Mouse (Mus musculus) heart, embryonic 10.5 days (tissue): ENCODE measurements at regions not wholly inside any gene's neighbourhood (a gene's known extent, or its start where the extent isn't known, plus 50 kb on each side); places are given as distances from the start of the nearest gene placed in this dataset.
"Not testable (repeated sequence)": the region's sequence is repeated elsewhere in the genome, so short reads cannot be mapped to it uniquely, and the experiment has no call there.

Experiments used
- DNase-seq: peaks from one replicate; pipeline ENCODE4 v3.0.0-alpha.2; 2017; ENCODE audit warnings: low spot score
- H3K27ac ChIP-seq: fragments of 300-500 bp; sonication (generic); 2 replicates; pipeline ENCODE4 v1.5.1; 2016; ENCODE audit warnings: mild to moderate bottlenecking
- H3K27me3 ChIP-seq: fragments of 300-500 bp; sonication (generic); 2 replicates; pipeline ENCODE4 v1.6.1; 2016; ENCODE audit warnings: mild to moderate bottlenecking; ENCODE audit not compliant: poor library complexity, insufficient read depth, severe bottlenecking
- H3K36me3 ChIP-seq: fragments of 300-500 bp; sonication (generic); 2 replicates; pipeline ENCODE4 v1.6.1; 2016; ENCODE audit warnings: mild to moderate bottlenecking, moderate library complexity
- H3K4me1 ChIP-seq: fragments of 300-500 bp; sonication (generic); 2 replicates; pipeline ENCODE4 v1.6.1; 2016; ENCODE audit warnings: mild to moderate bottlenecking
- H3K4me3 ChIP-seq: fragments of 300-500 bp; sonication (generic); 2 replicates; pipeline ENCODE4 v1.5.1; 2016; ENCODE audit warnings: mild to moderate bottlenecking, moderate library complexity
- H3K9me3 ChIP-seq: fragments of 300-500 bp; sonication (generic); 2 replicates; pipeline ENCODE4 v1.6.1; 2016; ENCODE audit warnings: mild to moderate bottlenecking, moderate library complexity
- WGBS: fragments of 180-500 bp; shearing (Covaris S2); methylation state at CpG from one replicate; pipeline ENCODE4 v1.1.7; 2016; 5-methylcytosine and 5-hydroxymethylcytosine counted together

- not testable (repeated sequence) for H3K36me3 ChIP-seq, H3K9me3 ChIP-seq, H3K27me3 ChIP-seq, H3K4me1 ChIP-seq, H3K4me3 ChIP-seq, H3K27ac ChIP-seq
- WGBS, result 58% methylated on average over 3 of the region's 3 CpGs
- peak; percentile 72 for DNase-seq
Measured at GRCm38 (mm10) chr8:71823655-71824622, 57.9 kb upstream of the Zfp709 start.

DNA sequence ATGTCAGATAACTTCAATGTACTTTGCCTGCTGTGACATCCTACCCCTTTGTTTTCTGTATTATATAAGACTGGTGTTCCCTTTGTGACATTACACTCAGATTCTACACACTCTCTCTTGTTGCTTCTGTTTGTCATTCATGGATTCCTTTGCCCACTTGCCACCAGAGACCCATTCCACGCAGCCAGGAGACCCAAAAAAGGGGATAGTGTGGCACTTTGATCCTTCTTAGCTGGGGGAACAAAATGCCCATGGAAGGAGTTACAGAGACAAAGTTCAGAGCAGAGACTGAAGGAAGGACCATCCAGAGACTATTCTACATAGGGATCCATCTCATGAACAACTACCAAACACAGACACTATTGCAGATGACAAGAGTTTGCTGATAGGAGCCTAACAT lies 59.1 kb upstream of the Zfp709 start:
- H3K27ac ChIP-seq, H3K4me1 ChIP-seq, H3K4me3 ChIP-seq, H3K9me3 ChIP-seq, H3K27me3 ChIP-seq, H3K36me3 ChIP-seq: not testable (repeated sequence)
- DNase-seq, result peak; percentile 71
- WGBS, result 58% methylated on average over 1 of the region's 1 CpGs

DNA sequence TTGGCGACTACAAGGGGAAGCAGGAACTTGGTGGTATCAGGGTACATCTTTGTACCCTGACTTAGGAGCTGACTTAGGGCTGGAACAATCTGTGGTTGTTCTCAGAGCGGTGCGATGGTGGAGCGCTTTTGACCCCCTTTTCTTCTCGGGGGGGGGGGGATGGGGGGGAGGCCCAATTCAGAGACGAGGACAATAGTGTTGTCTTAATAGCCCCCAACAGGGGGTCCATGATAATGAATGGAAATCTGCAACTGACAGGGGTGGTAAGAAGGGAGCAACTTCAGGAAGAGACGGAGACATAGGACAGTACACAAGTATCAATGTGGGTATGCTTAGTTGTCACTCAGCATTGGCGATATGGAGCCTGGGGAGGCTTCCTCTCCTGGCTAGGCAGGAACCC lies 61.9 kb upstream of the Zfp709 start:
- not testable (repeated sequence) for H3K4me1 ChIP-seq, H3K9me3 ChIP-seq, H3K4me3 ChIP-seq, H3K36me3 ChIP-seq, H3K27ac ChIP-seq, H3K27me3 ChIP-seq
- 81% methylated on average over 8 of the region's 8 CpGs for WGBS
- DNase-seq, result peak; percentile 67

- not testable (repeated sequence) for H3K36me3 ChIP-seq, H3K4me1 ChIP-seq, H3K27me3 ChIP-seq, H3K27ac ChIP-seq, H3K4me3 ChIP-seq
- peaks cover 12% of the 10 kb centered on the region; the same call in 1 of the 2 replicates for H3K9me3 ChIP-seq
- 85% methylated on average over 9 of the region's 9 CpGs for WGBS
- peak; percentile 75 for DNase-seq
Measured at GRCm38 (mm10) chr8:71819381-71819780, 62.4 kb upstream of the Zfp709 start.

DNA sequence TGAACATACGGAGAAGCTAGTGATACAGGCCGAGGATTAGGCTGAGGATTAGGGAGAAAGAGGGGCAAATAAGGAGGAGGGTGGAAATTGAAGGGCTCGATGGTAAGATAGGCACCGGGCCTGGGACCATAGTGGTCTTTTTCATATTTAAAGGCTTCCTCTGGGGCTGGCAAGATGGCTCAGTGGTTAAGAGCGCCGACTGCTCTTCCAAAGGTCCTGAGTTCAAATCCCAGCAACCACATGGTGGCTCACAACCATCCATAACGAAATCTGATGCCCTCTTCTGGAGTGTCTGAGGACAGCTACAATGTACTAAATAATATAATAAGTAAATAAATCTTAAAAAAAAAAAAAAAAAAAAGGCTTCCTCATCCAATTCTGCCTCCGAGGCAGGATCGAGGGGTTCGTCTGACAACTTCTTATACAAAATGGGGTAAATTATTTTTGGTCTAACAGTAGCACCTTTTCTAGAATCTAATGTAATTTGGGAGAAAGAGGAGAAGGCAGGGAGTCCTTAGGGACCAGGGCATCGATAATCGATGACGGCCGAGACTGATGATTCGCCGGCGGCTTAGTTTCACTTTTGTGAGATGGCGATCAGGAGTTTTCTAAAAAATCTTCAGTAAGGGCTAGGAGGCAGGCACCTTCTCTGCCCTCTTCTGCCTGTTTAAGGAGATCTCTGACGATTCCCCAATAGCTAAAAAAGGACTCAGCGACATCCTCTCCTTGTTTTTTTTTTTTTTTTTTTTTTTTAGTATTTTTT lies 65.4 kb upstream of the Zfp709 start:
- H3K27ac ChIP-seq, H3K36me3 ChIP-seq, H3K4me3 ChIP-seq, H3K27me3 ChIP-seq, H3K4me1 ChIP-seq: not testable (repeated sequence)
- WGBS, result 87% methylated on average over 20 of the region's 20 CpGs
- peaks cover 12% of the 10 kb centered on the region; the same call in 1 of the 2 replicates for H3K9me3 ChIP-seq
- DNase-seq, result peak; percentile 57

DNA sequence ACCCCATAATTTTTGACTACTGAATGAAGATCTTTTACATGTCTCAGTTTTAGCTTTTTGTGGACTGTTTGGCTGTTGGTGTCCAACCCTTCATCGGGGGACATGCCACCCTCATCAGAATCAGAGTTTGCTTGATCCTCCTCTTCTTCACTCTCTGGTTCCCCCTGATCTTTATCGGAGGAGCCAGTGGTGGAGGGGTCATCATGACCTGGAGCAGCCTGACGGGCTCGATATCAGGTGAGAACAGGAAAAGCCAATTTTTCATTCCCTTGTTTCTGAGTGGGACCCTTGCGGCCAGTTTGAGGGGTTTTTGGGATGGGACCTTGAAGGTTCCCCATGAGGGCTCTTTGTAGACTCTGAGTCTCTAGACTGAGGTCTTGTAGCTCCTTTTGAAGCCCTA lies 66.0 kb upstream of the Zfp709 start:
- DNase-seq, result peak; percentile 61
- 89% methylated on average over 5 of the region's 5 CpGs for WGBS
- not testable (repeated sequence) for H3K36me3 ChIP-seq, H3K27ac ChIP-seq, H3K27me3 ChIP-seq, H3K4me3 ChIP-seq, H3K4me1 ChIP-seq
- H3K9me3 ChIP-seq, result peaks cover 12% of the 10 kb centered on the region; the same call in 1 of the 2 replicates

- not testable (repeated sequence) for H3K4me3 ChIP-seq, H3K4me1 ChIP-seq, H3K27ac ChIP-seq, H3K27me3 ChIP-seq, H3K9me3 ChIP-seq, H3K36me3 ChIP-seq
- DNase-seq, result peak; percentile 76
- 85% methylated on average over 14 of the region's 14 CpGs for WGBS
Measured at GRCm38 (mm10) chr8:71814740-71815514, 66.9 kb upstream of the Zfp709 start.

DNA sequence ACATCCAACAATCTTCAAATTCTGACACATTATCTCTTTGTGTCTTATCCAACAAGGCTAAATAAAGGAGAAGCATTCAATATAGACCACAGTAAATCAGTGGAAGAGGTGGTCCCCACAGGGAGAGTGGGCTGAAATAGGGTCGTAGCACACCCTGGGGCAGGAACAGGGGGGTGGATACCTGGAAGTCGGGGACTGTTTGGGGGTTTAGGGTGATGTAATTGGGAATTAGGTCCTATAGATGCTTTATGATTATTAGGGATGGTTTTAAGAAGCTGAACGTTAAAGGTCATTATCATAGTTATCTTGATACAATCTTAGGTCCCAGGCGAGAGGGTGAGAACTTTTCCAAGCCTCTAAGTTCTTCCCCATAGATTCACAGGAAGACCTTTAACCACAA lies 67.9 kb upstream of the Zfp709 start:
- not testable (repeated sequence) for H3K27me3 ChIP-seq, H3K4me3 ChIP-seq, H3K27ac ChIP-seq, H3K9me3 ChIP-seq, H3K4me1 ChIP-seq, H3K36me3 ChIP-seq
- peak; percentile 70 for DNase-seq
- WGBS, result 77% methylated on average over 4 of the region's 4 CpGs

GRCm38 (mm10) chr8:71813239-71813638 lies 68.6 kb upstream of the Zfp709 start:
- H3K9me3 ChIP-seq, H3K4me3 ChIP-seq, H3K27me3 ChIP-seq, H3K4me1 ChIP-seq, H3K27ac ChIP-seq, H3K36me3 ChIP-seq: not testable (repeated sequence)
- 84% methylated on average over 8 of the region's 8 CpGs for WGBS
- peak; percentile 84 for DNase-seq

DNA sequence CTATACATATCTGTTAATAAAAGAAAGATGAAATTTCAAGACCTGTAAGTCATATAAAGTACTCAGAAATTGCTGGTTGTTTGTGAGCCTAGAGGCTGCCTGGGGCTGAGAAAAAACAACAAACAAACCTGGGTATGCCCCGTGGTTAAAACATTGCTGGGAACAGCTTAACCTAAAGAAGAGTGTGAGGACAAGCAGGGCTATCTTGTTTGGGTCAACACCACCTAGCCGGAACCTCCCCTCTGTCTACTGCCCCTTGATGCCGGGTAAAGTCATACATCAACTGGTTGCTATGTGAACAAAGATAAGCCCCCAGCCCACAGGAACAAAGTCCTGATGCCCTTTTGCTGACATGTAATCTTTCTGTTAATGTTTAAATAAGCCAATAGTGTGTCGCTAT lies 74.0 kb upstream of the Zfp709 start:
- H3K9me3 ChIP-seq, DNase-seq, H3K27ac ChIP-seq, H3K36me3 ChIP-seq, H3K4me3 ChIP-seq, H3K4me1 ChIP-seq, H3K27me3 ChIP-seq: not testable (repeated sequence)
- WGBS, result 55% methylated on average over 3 of the region's 4 CpGs

DNA sequence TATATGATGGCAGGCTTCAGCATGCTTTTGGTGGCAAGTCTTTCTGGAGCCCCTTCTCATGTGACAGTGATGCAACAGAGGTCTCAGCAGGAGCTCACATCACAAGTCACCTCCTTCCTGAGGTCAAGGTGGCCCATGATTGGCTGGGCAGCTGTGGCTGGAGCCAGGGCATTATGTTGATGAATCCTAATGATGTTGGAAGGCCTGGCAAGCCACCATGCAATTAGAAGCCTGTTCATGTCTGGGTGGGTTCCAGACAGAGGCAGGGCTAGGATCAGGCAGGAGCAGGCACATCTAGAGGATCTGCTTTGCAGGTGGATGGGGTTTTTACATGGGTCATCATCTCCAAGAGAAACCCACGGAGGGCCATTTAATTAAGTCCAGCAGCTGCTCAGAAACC lies 77.2 kb upstream of the Zfp709 start:
- H3K4me3 ChIP-seq, result not testable (repeated sequence)

DNA sequence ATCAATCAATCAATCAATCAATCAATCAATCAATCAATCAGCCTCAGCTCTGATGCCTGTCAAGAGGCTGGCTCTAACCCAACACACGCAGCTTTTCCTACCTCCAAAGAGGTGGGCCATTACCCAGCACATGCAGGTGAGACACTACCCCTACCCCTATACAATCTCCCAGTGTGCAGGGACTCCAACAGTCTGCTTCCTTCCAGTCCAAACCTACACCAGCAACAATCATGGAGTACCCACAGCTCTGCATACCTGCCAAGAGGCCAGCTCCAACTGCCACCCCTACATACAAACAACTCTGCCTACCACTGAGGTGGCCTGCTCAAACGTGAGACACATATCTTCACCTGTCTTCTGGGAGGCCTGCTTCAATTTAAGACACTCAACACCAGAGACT lies 76.7 kb upstream of the Fcho1 start:
- not testable (repeated sequence) for H3K27me3 ChIP-seq, H3K9me3 ChIP-seq, H3K36me3 ChIP-seq, H3K4me1 ChIP-seq, H3K27ac ChIP-seq, H3K4me3 ChIP-seq
- 62% methylated on average over 2 of the region's 2 CpGs for WGBS
- DNase-seq, result peak; percentile 71

More for the DNA sequence above, 77.2 kb upstream of the Zfp709 start:
- WGBS, result 72% methylated on average over 1 of the region's 1 CpGs
- not testable (repeated sequence) for H3K27me3 ChIP-seq, H3K36me3 ChIP-seq, H3K9me3 ChIP-seq, H3K27ac ChIP-seq, H3K4me1 ChIP-seq, DNase-seq

DNA sequence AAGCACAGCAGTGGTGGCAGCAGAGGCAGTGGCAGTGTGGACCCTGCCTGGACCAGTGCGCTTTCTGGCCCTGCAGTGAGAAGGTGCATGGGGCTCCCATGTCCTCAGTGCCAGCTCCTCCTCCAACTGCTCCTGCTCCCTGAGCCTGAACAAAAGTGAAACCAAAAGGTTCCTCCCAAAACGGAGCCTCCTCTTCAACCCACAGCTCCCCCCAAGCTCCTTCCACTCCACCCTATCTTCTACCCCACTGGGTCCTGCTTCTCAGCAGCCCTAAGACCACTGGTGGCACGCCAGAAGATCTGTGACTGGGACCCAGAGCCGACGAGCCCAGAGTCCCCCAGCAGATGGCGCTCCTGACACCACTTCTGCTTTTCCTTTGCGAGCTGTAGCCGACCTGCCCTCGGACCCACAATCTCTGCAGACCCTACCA lies 63.5 kb upstream of the Fcho1 start:
- WGBS, result 4% methylated on average over 5 of the region's 9 CpGs
- H3K27me3 ChIP-seq, H3K4me3 ChIP-seq, H3K36me3 ChIP-seq, H3K9me3 ChIP-seq, H3K4me1 ChIP-seq, DNase-seq, H3K27ac ChIP-seq: not testable (repeated sequence)
